Mouse (Mus musculus) embryonic facial prominence, embryonic 12.5 days (tissue): ENCODE data around the gene Ube3a. TPM values are rescaled to one million over a fixed set of nuclear protein-coding genes. Genes with fewer than 3 reads are reported as not detected.

Source experiments
- ATAC-seq: fragments of 200-750 bp; cut with Nextera tagmentation; 2 replicates; pipeline ENCODE4 v1.8.0; 2017; ENCODE audit not compliant: insufficient number of reproducible peaks, insufficient read depth, low FRiP score, low TSS enrichment
- H3K27ac ChIP-seq: fragments of 300-500 bp; sonication (generic); 2 replicates; pipeline ENCODE4 v1.5.1; 2016; ENCODE audit warnings: mild to moderate bottlenecking
- H3K27me3 ChIP-seq: fragments of 300-500 bp; sonication (generic); 2 replicates; pipeline ENCODE4 v1.6.1; 2016; ENCODE audit warnings: mild to moderate bottlenecking, moderate library complexity
- H3K36me3 ChIP-seq: fragments of 300-500 bp; sonication (generic); 2 replicates; pipeline ENCODE4 v1.6.1; 2016; ENCODE audit warnings: mild to moderate bottlenecking
- H3K4me1 ChIP-seq: fragments of 300-500 bp; sonication (generic); 2 replicates; pipeline ENCODE4 v1.6.1; 2016
- H3K4me2 ChIP-seq: fragments of 300-500 bp; sonication (generic); replicated peaks from 2 replicates; pipeline ENCODE4 v1.6.1; 2016; ENCODE audit warnings: mild to moderate bottlenecking, moderate library complexity
- H3K4me3 ChIP-seq: fragments of 300-500 bp; sonication (generic); 2 replicates; pipeline ENCODE4 v1.5.1; 2016; ENCODE audit warnings: mild to moderate bottlenecking
- H3K9ac ChIP-seq: fragments of 300-500 bp; sonication (generic); 2 replicates; pipeline ENCODE4 v1.6.1; 2016; ENCODE audit warnings: mild to moderate bottlenecking, moderate library complexity
- H3K9me3 ChIP-seq: fragments of 300-500 bp; sonication (generic); 2 replicates; pipeline ENCODE4 v1.6.1; 2016; ENCODE audit warnings: mild to moderate bottlenecking, moderate library complexity
- WGBS: fragments of 180-500 bp; shearing (Covaris S2); methylation state at CpG from one replicate; pipeline ENCODE4 v1.1.7; 2016; 5-methylcytosine and 5-hydroxymethylcytosine counted together
- polyA plus RNA-seq: library from polyadenylated mRNA; unstranded; fragments of >200 nt; fragmentation: Nextera tagmentation; extraction: Ambion mirVana; gene quantifications from 2 replicates; pipeline ENCODE4 v1.2.1, GENCODE M21; 2016

Ube3a gene
- 142 and 164 TPM in 2 replicates for polyA plus RNA-seq

GRCm38 (mm10) chr7:59228045-59228865 lies at the start of gene Ube3a:
TSS of gene Ube3a (plus strand) at chr7:59228750.
- Histone ChIP-seq H3K9me3 (no peaks in the 10 kb centered on the region), H3K9ac (peak within 1 kb of the TSS; percentile 99), H3K4me2 (peak within 1 kb of the TSS; percentile 58), H3K27ac (peak within 1 kb of the TSS; percentile 99), H3K4me3 (peak within 1 kb of the TSS; percentile 97), H3K4me1 (peaks cover 8% of the 10 kb centered on the region), H3K27me3 (no peaks in the 10 kb centered on the region), H3K36me3 (no peaks in the 10 kb centered on the region)
- ATAC-seq: peak; percentile 99
- WGBS: under 1% methylated on average over 50 of the region's 50 CpGs

GRCm38 (mm10) chr7:59192831-59193230 lies 35.7 kb upstream of the Ube3a start:
- H3K27ac ChIP-seq: no peak overlapping the region
- no peaks in the 10 kb centered on the region for H3K36me3 ChIP-seq
- no peak overlapping the region for H3K4me3 ChIP-seq
- H3K9ac ChIP-seq: no peak overlapping the region
- no peaks in the 10 kb centered on the region for H3K27me3 ChIP-seq
- H3K4me1 ChIP-seq: no peaks in the 10 kb centered on the region
- H3K9me3 ChIP-seq: no peaks in the 10 kb centered on the region
- no peak overlapping the region for H3K4me2 ChIP-seq
- ATAC-seq: no peak

GRCm38 (mm10) chr7:59214911-59215310 lies 13.6 kb upstream of the Ube3a start:
- no peaks in the 10 kb centered on the region for H3K27me3 ChIP-seq
- no peak overlapping the region for H3K4me3 ChIP-seq
- no peaks in the 10 kb centered on the region for H3K9me3 ChIP-seq
- no peaks in the 10 kb centered on the region for H3K36me3 ChIP-seq
- H3K9ac ChIP-seq: no peak overlapping the region
- WGBS: 86% methylated on average over 1 of the region's 1 CpGs
- no peak overlapping the region for H3K27ac ChIP-seq
- no peak for ATAC-seq
- no peaks in the 10 kb centered on the region for H3K4me1 ChIP-seq
- H3K4me2 ChIP-seq: no peak overlapping the region

GRCm38 (mm10) chr7:59221244-59221643 lies 7.3 kb upstream of the Ube3a start:
- no peaks in the 10 kb centered on the region for H3K27me3 ChIP-seq
- no peak overlapping the region for H3K9ac ChIP-seq
- H3K4me3 ChIP-seq: no peak overlapping the region
- no peaks in the 10 kb centered on the region for H3K4me1 ChIP-seq
- H3K27ac ChIP-seq: no peak overlapping the region
- H3K9me3 ChIP-seq: no peaks in the 10 kb centered on the region
- H3K4me2 ChIP-seq: no peak overlapping the region
- H3K36me3 ChIP-seq: no peaks in the 10 kb centered on the region
- 94% methylated on average over 1 of the region's 1 CpGs for WGBS
- ATAC-seq: no peak

- Histone ChIP-seq H3K27me3 (no peaks in the 10 kb centered on the region), H3K9me3 (no peaks in the 10 kb centered on the region), H3K27ac (peak overlapping the region; percentile 99), H3K9ac (peak overlapping the region; percentile 99), H3K4me1 (peaks cover 8% of the 10 kb centered on the region), H3K4me2 (peak overlapping the region; percentile 58), H3K36me3 (no peaks in the 10 kb centered on the region), H3K4me3 (peak overlapping the region; percentile 97)
- under 1% methylated on average over 39 of the region's 39 CpGs for WGBS
- peak; percentile 77 for ATAC-seq
These were observed 274 bp downstream of the Ube3a start for GRCm38 (mm10) chr7:59228866-59229182.

GRCm38 (mm10) chr7:59229183-59229911 lies 797 bp downstream of the Ube3a start:
- peaks cover 8% of the 10 kb centered on the region for H3K4me1 ChIP-seq
- H3K27me3 ChIP-seq: no peaks in the 10 kb centered on the region
- H3K9me3 ChIP-seq: no peaks in the 10 kb centered on the region
- no peaks in the 10 kb centered on the region for H3K36me3 ChIP-seq
- ATAC-seq: peak; percentile 64
- H3K9ac ChIP-seq: peak overlapping the region; percentile 99
- peak overlapping the region; percentile 99 for H3K27ac ChIP-seq
- peak overlapping the region; percentile 58 for H3K4me2 ChIP-seq
- peak overlapping the region; percentile 97 for H3K4me3 ChIP-seq
- WGBS: 1% methylated on average over 52 of the region's 52 CpGs

- no peaks in the 10 kb centered on the region for H3K27me3 ChIP-seq
- no peak overlapping the region for H3K27ac ChIP-seq
- H3K4me1 ChIP-seq: peaks cover 8% of the 10 kb centered on the region
- no peaks in the 10 kb centered on the region for H3K36me3 ChIP-seq
- peak overlapping the region; percentile 58 for H3K4me2 ChIP-seq
- peak overlapping the region; percentile 97 for H3K4me3 ChIP-seq
- peak overlapping the region; percentile 99; the same call in 1 of the 2 replicates for H3K9ac ChIP-seq
- no peak for ATAC-seq
- H3K9me3 ChIP-seq: no peaks in the 10 kb centered on the region
- WGBS: 60% methylated on average over 4 of the region's 4 CpGs
These were observed 1.8 kb downstream of the Ube3a start for GRCm38 (mm10) chr7:59230304-59230703.

GRCm38 (mm10) chr7:59230768-59231167 lies 2.2 kb downstream of the Ube3a start:
- H3K4me1 ChIP-seq: peaks cover 8% of the 10 kb centered on the region
- H3K27me3 ChIP-seq: no peaks in the 10 kb centered on the region
- no peak overlapping the region for H3K9ac ChIP-seq
- ATAC-seq: no peak
- peak overlapping the region; percentile 58 for H3K4me2 ChIP-seq
- WGBS: 72% methylated on average over 5 of the region's 5 CpGs
- no peak overlapping the region for H3K4me3 ChIP-seq
- no peaks in the 10 kb centered on the region for H3K36me3 ChIP-seq
- no peak overlapping the region for H3K27ac ChIP-seq
- no peaks in the 10 kb centered on the region for H3K9me3 ChIP-seq

GRCm38 (mm10) chr7:59231960-59232359 lies 3.4 kb downstream of the Ube3a start:
- Histone ChIP-seq H3K27me3 (no peaks in the 10 kb centered on the region), H3K9ac (no peak overlapping the region), H3K4me1 (peaks cover 8% of the 10 kb centered on the region), H3K9me3 (no peaks in the 10 kb centered on the region), H3K36me3 (no peaks in the 10 kb centered on the region), H3K4me3 (no peak overlapping the region), H3K4me2 (no peak overlapping the region; the same call in 1 of the 2 replicates), H3K27ac (no peak overlapping the region)
- ATAC-seq: no peak
- 77% methylated on average over 1 of the region's 1 CpGs for WGBS

- no peak overlapping the region for H3K27ac ChIP-seq
- H3K4me3 ChIP-seq: no peak overlapping the region
- H3K36me3 ChIP-seq: no peaks in the 10 kb centered on the region
- H3K4me2 ChIP-seq: no peak overlapping the region
- 96% methylated on average over 8 of the region's 8 CpGs for WGBS
- no peak overlapping the region for H3K9ac ChIP-seq
- no peak for ATAC-seq
- H3K9me3 ChIP-seq: no peaks in the 10 kb centered on the region
- no peaks in the 10 kb centered on the region for H3K27me3 ChIP-seq
- peaks cover 8% of the 10 kb centered on the region for H3K4me1 ChIP-seq
These were observed 6.3 kb downstream of the Ube3a start for GRCm38 (mm10) chr7:59234773-59235401.

- WGBS: 78% methylated on average over 3 of the region's 3 CpGs
- Histone ChIP-seq H3K9me3 (no peaks in the 10 kb centered on the region), H3K9ac (no peak overlapping the region), H3K4me3 (no peak overlapping the region), H3K27me3 (no peaks in the 10 kb centered on the region), H3K4me2 (no peak overlapping the region), H3K4me1 (no peaks in the 10 kb centered on the region), H3K36me3 (peaks cover 4% of the 10 kb centered on the region), H3K27ac (no peak overlapping the region)
- no peak for ATAC-seq
These were observed 14.7 kb downstream of the Ube3a start for GRCm38 (mm10) chr7:59243257-59243656.
